Mouse (Mus musculus) hindbrain, embryonic 12.5 days (tissue): ENCODE results near the gene Nfkb1. TPM values are rescaled to one million over a fixed set of nuclear protein-coding genes. Genes with fewer than 3 reads are reported as not detected.

Experiments
- ATAC-seq: fragments of 200-750 bp; cut with Nextera tagmentation; 2 replicates; pipeline ENCODE4 v1.8.0; 2017; ENCODE audit warnings: moderate TSS enrichment; ENCODE audit not compliant: low FRiP score
- H3K27ac ChIP-seq: fragments of 300-500 bp; sonication (generic); 2 replicates; pipeline ENCODE4 v1.5.1; 2016; ENCODE audit warnings: mild to moderate bottlenecking
- H3K27me3 ChIP-seq: fragments of 300-500 bp; sonication (generic); 2 replicates; pipeline ENCODE4 v1.6.1; 2016; ENCODE audit warnings: mild to moderate bottlenecking
- H3K36me3 ChIP-seq: fragments of 300-500 bp; sonication (generic); 2 replicates; pipeline ENCODE4 v1.6.1; 2016; ENCODE audit warnings: mild to moderate bottlenecking
- H3K4me1 ChIP-seq: fragments of 300-500 bp; sonication (generic); 2 replicates; pipeline ENCODE4 v1.6.1; 2016
- H3K4me2 ChIP-seq: fragments of 300-500 bp; sonication (generic); replicated peaks from 2 replicates; pipeline ENCODE4 v1.6.1; 2016; ENCODE audit warnings: mild to moderate bottlenecking
- H3K4me3 ChIP-seq: fragments of 300-500 bp; sonication (generic); 2 replicates; pipeline ENCODE4 v1.5.1; 2016; ENCODE audit warnings: mild to moderate bottlenecking
- H3K9ac ChIP-seq: fragments of 300-500 bp; sonication (generic); 2 replicates; pipeline ENCODE4 v1.6.1; 2016; ENCODE audit warnings: mild to moderate bottlenecking, moderate library complexity
- H3K9me3 ChIP-seq: fragments of 300-500 bp; sonication (generic); replicated peaks from 2 replicates; pipeline ENCODE4 v1.6.1; 2016; ENCODE audit warnings: mild to moderate bottlenecking
- WGBS: fragments of 180-500 bp; shearing (Covaris S2); methylation state at CpG from one replicate; pipeline ENCODE4 v1.1.7; 2016; 5-methylcytosine and 5-hydroxymethylcytosine counted together
- polyA plus RNA-seq: library from polyadenylated mRNA; unstranded; fragments of >200 nt; fragmentation: Nextera tagmentation; extraction: Ambion mirVana; gene quantifications from 2 replicates; pipeline ENCODE4 v1.2.1, GENCODE M21; 2016

Gene Nfkb1
- polyA plus RNA-seq, 1 experiment from 2014 or later, result 11.1 TPM

DNA sequence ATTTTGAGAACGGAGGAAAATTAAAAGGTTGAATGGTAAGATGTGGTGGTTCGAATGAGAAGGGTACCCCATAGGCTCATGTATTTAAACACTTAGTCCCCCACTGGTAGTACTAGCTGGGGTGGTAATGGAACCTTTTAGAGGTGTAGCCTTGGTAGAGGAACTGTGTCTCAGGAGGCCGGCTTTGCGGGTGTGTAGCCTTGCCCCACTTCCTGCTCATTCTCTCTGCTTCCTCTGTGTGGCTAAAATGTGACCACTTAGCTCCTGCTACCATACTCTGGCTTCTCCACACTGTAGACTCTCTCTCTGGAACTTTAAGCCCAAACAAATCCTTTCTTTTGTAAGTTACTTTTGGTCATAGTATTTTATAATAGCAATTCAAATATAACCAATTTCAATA, 126.0 kb downstream of the Nfkb1 start:
- Histone ChIP-seq H3K4me3 (no peak overlapping the region), H3K4me2 (no peak overlapping the region), H3K27me3 (no peaks in the 10 kb centered on the region), H3K27ac (no peak overlapping the region), H3K9ac (no peak overlapping the region), H3K36me3 (no peaks in the 10 kb centered on the region), H3K4me1 (no peaks in the 10 kb centered on the region), H3K9me3 (no peaks in the 10 kb centered on the region)
- ATAC-seq, result no peak
- 91% methylated on average over 4 of the region's 4 CpGs for whole genome bisulfite sequencing

- Histone ChIP-seq H3K4me1 (no peaks in the 10 kb centered on the region), H3K4me2 (no peak overlapping the region), H3K9me3 (no peaks in the 10 kb centered on the region), H3K27ac (no peak overlapping the region), H3K36me3 (no peaks in the 10 kb centered on the region), H3K4me3 (no peak overlapping the region), H3K9ac (no peak overlapping the region), H3K27me3 (no peaks in the 10 kb centered on the region)
- 90% methylated on average over 9 of the region's 9 CpGs for WGBS
- ATAC-seq, result no peak
Observed at GRCm38 (mm10) chr3:135564706-135565105, 126.6 kb downstream of the Nfkb1 start.

GRCm38 (mm10) chr3:135563163-135563689, 128.1 kb downstream of the Nfkb1 start:
- 87% methylated on average over 17 of the region's 17 CpGs for WGBS
- H3K4me1 ChIP-seq, result no peaks in the 10 kb centered on the region
- no peak overlapping the region for H3K4me3 ChIP-seq
- no peak for ATAC-seq
- H3K27ac ChIP-seq, result no peak overlapping the region
- H3K4me2 ChIP-seq, result no peak overlapping the region
- no peak overlapping the region for H3K9ac ChIP-seq
- H3K27me3 ChIP-seq, result no peaks in the 10 kb centered on the region
- H3K9me3 ChIP-seq, result no peaks in the 10 kb centered on the region
- no peaks in the 10 kb centered on the region for H3K36me3 ChIP-seq

DNA sequence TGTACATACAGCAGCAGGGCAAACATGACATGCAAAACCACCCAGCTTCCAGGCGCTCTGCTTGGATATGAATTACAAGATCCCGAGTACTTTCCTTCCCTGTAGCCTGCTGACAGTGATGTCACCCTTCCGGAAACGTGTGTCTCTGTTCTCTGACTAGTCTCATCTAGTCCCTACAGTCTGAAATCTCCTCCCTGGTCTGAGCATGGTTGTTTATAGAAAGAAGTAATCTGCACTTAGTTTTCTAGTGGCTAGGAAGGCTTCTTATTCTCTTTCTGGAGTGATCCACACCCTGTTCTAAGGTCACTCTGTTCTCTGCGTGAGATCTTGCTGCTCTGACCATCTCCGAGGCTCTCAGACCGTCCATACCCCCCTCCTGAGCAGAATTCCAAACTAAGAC, 129.3 kb downstream of the Nfkb1 start:
- Histone ChIP-seq H3K27ac (no peak overlapping the region), H3K27me3 (no peaks in the 10 kb centered on the region), H3K4me2 (no peak overlapping the region), H3K9me3 (no peaks in the 10 kb centered on the region), H3K4me3 (no peak overlapping the region), H3K9ac (no peak overlapping the region), H3K4me1 (no peaks in the 10 kb centered on the region), H3K36me3 (no peaks in the 10 kb centered on the region)
- WGBS, result 84% methylated on average over 7 of the region's 7 CpGs
- no peak for ATAC-seq

GRCm38 (mm10) chr3:135556851-135557662, 134.3 kb downstream of the Nfkb1 start:
- ATAC-seq, result no peak
- no peaks in the 10 kb centered on the region for H3K9me3 ChIP-seq
- no peak overlapping the region for H3K9ac ChIP-seq
- no peaks in the 10 kb centered on the region for H3K27me3 ChIP-seq
- 72% methylated on average over 12 of the region's 12 CpGs for WGBS
- H3K4me1 ChIP-seq, result no peaks in the 10 kb centered on the region
- no peak overlapping the region for H3K27ac ChIP-seq
- H3K4me2 ChIP-seq, result no peak overlapping the region
- no peaks in the 10 kb centered on the region for H3K36me3 ChIP-seq
- no peak overlapping the region for H3K4me3 ChIP-seq

- WGBS, result 83% methylated on average over 7 of the region's 7 CpGs
- no peaks in the 10 kb centered on the region for H3K27me3 ChIP-seq
- no peak overlapping the region for H3K4me2 ChIP-seq
- no peaks in the 10 kb centered on the region for H3K36me3 ChIP-seq
- H3K4me1 ChIP-seq, result no peaks in the 10 kb centered on the region
- H3K9me3 ChIP-seq, result no peaks in the 10 kb centered on the region
- H3K27ac ChIP-seq, result no peak overlapping the region
- ATAC-seq, result no peak
- H3K4me3 ChIP-seq, result no peak overlapping the region
- H3K9ac ChIP-seq, result no peak overlapping the region
Observed at GRCm38 (mm10) chr3:135556052-135556587, 135.2 kb downstream of the Nfkb1 start.

- no peaks in the 10 kb centered on the region for H3K27me3 ChIP-seq
- WGBS, result 61% methylated on average over 6 of the region's 6 CpGs
- ATAC-seq, result no peak
- no peak overlapping the region for H3K4me2 ChIP-seq
- no peaks in the 10 kb centered on the region for H3K4me1 ChIP-seq
- no peak overlapping the region for H3K4me3 ChIP-seq
- H3K27ac ChIP-seq, result no peak overlapping the region
- no peaks in the 10 kb centered on the region for H3K9me3 ChIP-seq
- no peak overlapping the region for H3K9ac ChIP-seq
- no peaks in the 10 kb centered on the region for H3K36me3 ChIP-seq
Observed at GRCm38 (mm10) chr3:135555192-135555591, 136.2 kb downstream of the Nfkb1 start.

DNA sequence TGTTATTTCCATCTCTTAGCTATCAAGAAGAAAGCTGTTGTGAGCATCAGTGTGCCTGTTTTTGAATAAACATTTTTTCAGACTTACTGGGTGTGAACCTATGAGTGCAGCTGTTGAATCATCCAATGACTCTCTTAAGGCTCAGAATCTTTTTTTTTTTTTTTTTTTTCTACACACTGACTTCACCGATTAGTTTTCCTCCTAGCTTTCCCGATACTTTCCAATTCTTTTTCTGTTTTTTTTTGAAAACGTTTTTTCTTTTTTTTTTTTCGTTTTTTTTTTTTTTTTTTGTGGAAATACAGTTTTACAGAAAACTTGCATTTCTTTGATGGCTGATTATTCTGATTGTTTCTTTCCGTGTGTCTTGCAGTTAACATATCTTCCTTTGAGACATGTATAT, 138.5 kb downstream of the Nfkb1 start:
- no peak overlapping the region for H3K9ac ChIP-seq
- H3K4me3 ChIP-seq, result no peak overlapping the region
- no peaks in the 10 kb centered on the region for H3K9me3 ChIP-seq
- no peak for ATAC-seq
- H3K27ac ChIP-seq, result no peak overlapping the region
- no peaks in the 10 kb centered on the region for H3K4me1 ChIP-seq
- H3K4me2 ChIP-seq, result no peak overlapping the region
- 76% methylated on average over 5 of the region's 5 CpGs for WGBS
- no peaks in the 10 kb centered on the region for H3K36me3 ChIP-seq
- no peaks in the 10 kb centered on the region for H3K27me3 ChIP-seq

- H3K4me3 ChIP-seq, result no peak overlapping the region
- no peak overlapping the region for H3K4me2 ChIP-seq
- no peaks in the 10 kb centered on the region for H3K9me3 ChIP-seq
- H3K27me3 ChIP-seq, result no peaks in the 10 kb centered on the region
- H3K36me3 ChIP-seq, result no peaks in the 10 kb centered on the region
- H3K9ac ChIP-seq, result no peak overlapping the region
- no peak overlapping the region for H3K27ac ChIP-seq
- WGBS, result 79% methylated on average over 8 of the region's 8 CpGs
- no peaks in the 10 kb centered on the region for H3K4me1 ChIP-seq
- ATAC-seq, result no peak
Observed at GRCm38 (mm10) chr3:135547298-135547697, 144.0 kb downstream of the Nfkb1 start.

DNA sequence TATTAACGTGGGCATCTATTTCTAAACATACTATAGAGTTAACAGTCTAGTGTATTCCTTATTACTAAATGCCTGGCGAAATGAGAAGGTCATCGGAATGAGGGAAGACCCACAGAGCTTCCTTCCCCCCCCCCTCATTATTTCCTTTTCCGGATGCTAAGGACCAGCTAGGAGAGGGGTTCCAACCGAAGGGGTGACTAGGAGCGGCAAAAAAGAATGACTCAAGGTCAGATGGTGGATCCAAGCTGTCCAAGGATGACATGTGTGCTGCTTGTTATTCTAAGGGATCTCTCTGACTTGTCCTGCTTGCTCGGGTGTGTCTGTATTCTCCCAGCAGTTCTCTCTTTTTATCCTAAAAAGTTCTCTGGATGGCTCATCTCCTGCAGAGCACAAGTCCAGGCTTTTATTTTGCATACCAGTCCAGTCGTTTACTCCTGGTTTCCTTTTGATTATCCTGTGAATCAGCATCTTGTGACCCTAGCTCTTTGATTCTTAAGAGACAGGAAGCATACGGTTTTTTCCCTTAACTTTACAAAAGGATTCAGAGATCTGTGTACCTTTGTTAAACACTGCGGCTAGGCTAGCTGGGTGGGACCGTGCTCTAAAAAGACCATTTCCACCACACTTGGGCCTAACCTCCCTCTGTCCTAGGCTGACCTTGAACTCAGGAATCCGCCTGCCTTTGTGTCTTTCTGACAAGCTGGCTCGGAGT, 145.0 kb downstream of the Nfkb1 start:
- Histone ChIP-seq H3K9me3 (no peaks in the 10 kb centered on the region), H3K4me3 (no peak overlapping the region), H3K27ac (no peak overlapping the region), H3K27me3 (no peaks in the 10 kb centered on the region), H3K4me2 (no peak overlapping the region), H3K4me1 (no peaks in the 10 kb centered on the region), H3K9ac (no peak overlapping the region), H3K36me3 (no peaks in the 10 kb centered on the region)
- no peak for ATAC-seq
- 66% methylated on average over 13 of the region's 13 CpGs for WGBS
